Mouse (Mus musculus) MEL (cell line): Measurements from ENCODE around the gene Mslnl.

ENCODE experiments used
- KAT2A ChIP-seq: conservative IDR thresholded peaks from 2 replicates; pipeline ENCODE4 v1.6.1; 2012; ENCODE audit warnings: low read depth, low read length, improper control_type of control experiment, inconsistent platforms
- MXI1 ChIP-seq: IDR thresholded peaks from 2 replicates; pipeline ENCODE4 v1.6.1; 2011; ENCODE audit warnings: mild to moderate bottlenecking, low read depth, low read length, improper control_type of control experiment
- RCOR1 ChIP-seq: IDR thresholded peaks from 2 replicates; pipeline ENCODE4 v1.6.1; 2012; ENCODE audit warnings: low read depth, mild to moderate bottlenecking, inconsistent platforms, low read length, improper control_type of control experiment

DNA sequence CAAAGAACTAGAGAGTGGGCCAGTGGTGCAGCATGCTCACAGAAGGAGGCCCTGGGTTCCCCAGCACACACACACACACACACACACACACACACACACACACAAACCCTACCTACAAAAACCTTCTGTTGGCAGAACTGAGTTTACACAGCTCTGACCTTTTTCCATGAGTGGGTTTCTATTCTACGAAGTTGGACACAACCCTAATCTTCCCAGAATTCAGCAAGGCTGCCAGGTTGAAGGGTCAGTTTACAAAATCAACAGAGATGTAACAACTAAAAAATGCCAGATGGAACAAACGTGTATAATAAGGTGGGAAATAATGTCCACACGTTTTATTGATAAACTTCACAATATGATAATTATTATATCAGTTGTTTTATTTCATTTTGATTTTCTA lies 21.8 kb downstream of the Mslnl start:
- no peak for TF ChIP-seq RCOR1
- TF ChIP-seq KAT2A = no peak
- TF ChIP-seq MXI1 = no peak
